Mouse (Mus musculus) C3H10T1/2 (cell line): ENCODE results near the gene Rpusd4. TPM values are rescaled to one million over a fixed set of nuclear protein-coding genes. Genes with fewer than 3 reads are reported as not detected.

ENCODE experiments used
- polyA plus RNA-seq, 2 experiments: library from polyadenylated mRNA; unstranded; fragments of >200 nt; fragmentation: generic; extraction: Trizol; gene quantifications; one replicate each; pipeline ENCODE4 v1.2.1; 2012; ENCODE audit warnings: missing spikeins in 2 of 2

Gene Rpusd4
- polyA plus RNA-seq = 10 to 100 TPM in 1 of 2 experiments, 1 to 10 TPM in 1; 5.4 to 15.4 TPM

GRCm38 (mm10) chr9:35267146-35267975, at the start of gene Rpusd4, which contains the start of gene Fam118b:
TSS of gene Rpusd4 (plus strand) at chr9:35267865.
TSS of gene Fam118b (minus strand) at chr9:35267805.

Other genes with a start within 250 kb of the Rpusd4 start
- gene St3gal4, start 148.6 kb upstream of the Rpusd4 start, polyA plus RNA-seq = 10 to 100 TPM; 24.4 to 34.3 TPM
- 10 to 100 TPM; 62.1 to 71.2 TPM for gene Dcps, start 91.8 kb upstream of the Rpusd4 start, polyA plus RNA-seq
- gene Srpr, start 67.7 kb upstream of the Rpusd4 start, polyA plus RNA-seq = 10 to 100 TPM; 25.5 to 67.5 TPM
- gene Tirap, start 67.6 kb upstream of the Rpusd4 start, polyA plus RNA-seq = 1 to 10 TPM in 1 of 2 experiments, under 1 TPM in 1; 0.95 to 3.2 TPM
- 10 to 100 TPM in 1 of 2 experiments, 1 to 10 TPM in 1; 7.3 to 11.8 TPM for gene Foxred1, start 56.8 kb upstream of the Rpusd4 start, polyA plus RNA-seq
- 10 to 100 TPM in 1 of 2 experiments, 1 to 10 TPM in 1; 5.6 to 10.6 TPM for gene Fam118b, start 60 bp upstream of the Rpusd4 start, polyA plus RNA-seq
- 1 to 10 TPM in 1 of 2 experiments, under 1 TPM in 1; 0.14 to 7.4 TPM for gene Cdon, start 153.3 kb downstream of the Rpusd4 start, polyA plus RNA-seq